Mouse (Mus musculus) cortical plate, adult 2 months (tissue): ENCODE measurements around the gene Gatad2b.

Experiments used
- CTCF ChIP-seq: fragments of 200-500 bp; IDR thresholded peaks from 2 replicates; pipeline ENCODE4 v1.5.1; 2011; ENCODE audit warnings: mild to moderate bottlenecking, control low read depth, low read length; ENCODE audit not compliant: insufficient read depth; ENCODE audit errors: extremely low read depth
- POLR2A ChIP-seq: fragments of 200-500 bp; IDR thresholded peaks from 2 replicates; pipeline ENCODE4 v1.6.1; 2011; ENCODE audit warnings: mild to moderate bottlenecking, low read length, control low read depth; ENCODE audit not compliant: insufficient read depth; ENCODE audit errors: extremely low read depth

GRCm38 (mm10) chr3:90291982-90292344, 1.0 kb upstream of the Gatad2b start:
- TF ChIP-seq CTCF = no peak
- no peak for TF ChIP-seq POLR2A
